Mouse (Mus musculus): Measurements from ENCODE around the gene Slc9a3r1. TPM values are rescaled to one million over a fixed set of nuclear protein-coding genes. Genes with fewer than 3 reads are reported as not detected.
A peak's percentile ranks its signal among the peaks of the same experiment; 100 is the strongest.

Gene Slc9a3r1
- polyA plus RNA-seq, 1 experiment from 2014 or later, result 46.6 TPM

DNA sequence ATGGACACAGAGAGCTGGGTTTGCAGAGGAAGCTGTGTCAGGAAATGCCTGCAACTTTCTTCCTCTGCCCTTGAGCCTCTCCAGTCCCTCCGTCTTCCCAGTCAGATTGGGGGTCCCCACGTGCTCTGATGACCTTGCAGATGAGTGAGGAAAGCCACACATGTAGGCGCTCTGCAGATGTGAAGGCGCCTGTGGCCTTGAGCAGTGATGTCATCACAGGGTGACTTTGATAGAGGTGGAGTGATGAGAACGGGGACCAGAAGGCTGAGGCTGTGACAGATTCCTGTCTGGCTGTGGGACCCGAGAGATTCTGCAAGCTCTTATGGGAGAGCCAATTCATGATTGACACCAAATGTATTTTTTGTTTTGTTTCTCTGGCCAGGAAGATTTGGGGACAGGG is 60.7 kb downstream of the Slc9a3r1 start:
- no peak overlapping the region for H3K4me2 ChIP-seq (ENCODE audit: low read length)
- DNase-seq, result no peak
- no peak for ATAC-seq (ENCODE audit: low FRiP score, low TSS enrichment)
- no peak overlapping the region for H3K27ac ChIP-seq (replicated peaks; ENCODE audit: low read depth, low read length)
- H3K9ac ChIP-seq (replicated peaks; ENCODE audit: low read length), result no peak overlapping the region
- H3K9me3 ChIP-seq (ENCODE audit: control insufficient read depth, low read length), result no peaks in the 10 kb centered on the region
- H3K36me3 ChIP-seq (ENCODE audit: control insufficient read depth, insufficient read depth, low read length), result no peaks in the 10 kb centered on the region
- no peak overlapping the region for H3K4me3 ChIP-seq (replicated peaks; ENCODE audit: low read depth, low read length)
- H3K4me1 ChIP-seq (ENCODE audit: control insufficient read depth, insufficient read depth, low read length), result peaks cover 21% of the 10 kb centered on the region
- WGBS, result 85% methylated on average over 6 of the region's 6 CpGs
- H3K27me3 ChIP-seq (ENCODE audit: control insufficient read depth, insufficient read depth, low read length), result no peaks in the 10 kb centered on the region

DNA sequence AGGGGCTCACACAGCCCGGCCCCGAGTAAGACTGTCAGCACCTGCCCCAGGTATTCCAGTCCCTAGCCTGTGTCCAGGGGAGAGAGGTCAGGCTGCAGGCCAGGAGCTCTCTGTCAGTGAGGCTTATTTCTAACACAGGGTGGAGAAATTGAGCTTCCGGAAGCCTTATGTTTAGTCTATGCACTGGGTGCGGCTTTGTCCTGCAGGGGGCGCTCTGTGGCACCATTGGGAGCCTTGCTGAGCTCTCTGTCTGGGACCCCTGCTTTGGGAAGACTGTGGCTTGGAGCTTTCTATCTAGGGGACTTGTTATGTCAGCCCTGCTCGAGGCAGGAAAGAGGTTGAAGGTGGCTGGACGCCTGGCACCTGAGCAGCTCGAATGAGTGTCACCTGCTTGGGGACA is 61.7 kb downstream of the Slc9a3r1 start:
- 0 out of 2 replicates have a peak overlapping the region, but pooled peaks have one; percentile 5 for H3K27ac ChIP-seq (replicated peaks; ENCODE audit: low read depth, low read length)
- H3K27me3 ChIP-seq (ENCODE audit: control insufficient read depth, insufficient read depth, low read length), result no peaks in the 10 kb centered on the region
- no peaks in the 10 kb centered on the region for H3K36me3 ChIP-seq (ENCODE audit: control insufficient read depth, insufficient read depth, low read length)
- DNase-seq (peak; percentile 78), ATAC-seq (ENCODE audit: low FRiP score, low TSS enrichment) (no peak)
- peaks cover 24% of the 10 kb centered on the region for H3K4me1 ChIP-seq (ENCODE audit: control insufficient read depth, insufficient read depth, low read length)
- no peak overlapping the region for H3K4me3 ChIP-seq (replicated peaks; ENCODE audit: low read depth, low read length)
- H3K9me3 ChIP-seq (ENCODE audit: control insufficient read depth, low read length), result no peaks in the 10 kb centered on the region
- H3K4me2 ChIP-seq (ENCODE audit: low read length), result no peak overlapping the region
- H3K9ac ChIP-seq (replicated peaks; ENCODE audit: low read length), result 0 out of 2 replicates have a peak overlapping the region, but pooled peaks have one; percentile 2
- WGBS, result 44% methylated on average over 8 of the region's 8 CpGs

DNA sequence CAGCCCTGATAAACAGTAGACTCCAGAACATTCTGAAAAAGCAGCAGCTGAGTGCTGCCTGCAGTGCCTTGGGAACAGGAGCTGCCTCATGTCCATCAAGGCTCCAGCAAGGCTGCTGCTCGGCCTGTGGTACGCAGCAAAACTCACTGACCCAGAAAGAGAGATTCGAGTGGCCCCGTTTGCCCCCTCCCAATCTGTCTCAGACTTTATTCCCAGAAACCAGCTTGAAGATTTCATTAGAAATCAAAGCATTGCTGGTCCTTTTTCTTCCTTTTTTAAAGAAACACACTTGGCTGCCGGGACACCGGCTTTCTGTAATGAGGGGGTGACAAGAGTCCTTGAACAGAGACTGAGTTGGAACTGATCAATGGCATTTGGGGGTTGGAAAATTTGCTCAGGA is 62.2 kb downstream of the Slc9a3r1 start:
- 0 out of 2 replicates have a peak overlapping the region, but pooled peaks have one; percentile 5 for H3K27ac ChIP-seq (replicated peaks; ENCODE audit: low read depth, low read length)

DNA sequence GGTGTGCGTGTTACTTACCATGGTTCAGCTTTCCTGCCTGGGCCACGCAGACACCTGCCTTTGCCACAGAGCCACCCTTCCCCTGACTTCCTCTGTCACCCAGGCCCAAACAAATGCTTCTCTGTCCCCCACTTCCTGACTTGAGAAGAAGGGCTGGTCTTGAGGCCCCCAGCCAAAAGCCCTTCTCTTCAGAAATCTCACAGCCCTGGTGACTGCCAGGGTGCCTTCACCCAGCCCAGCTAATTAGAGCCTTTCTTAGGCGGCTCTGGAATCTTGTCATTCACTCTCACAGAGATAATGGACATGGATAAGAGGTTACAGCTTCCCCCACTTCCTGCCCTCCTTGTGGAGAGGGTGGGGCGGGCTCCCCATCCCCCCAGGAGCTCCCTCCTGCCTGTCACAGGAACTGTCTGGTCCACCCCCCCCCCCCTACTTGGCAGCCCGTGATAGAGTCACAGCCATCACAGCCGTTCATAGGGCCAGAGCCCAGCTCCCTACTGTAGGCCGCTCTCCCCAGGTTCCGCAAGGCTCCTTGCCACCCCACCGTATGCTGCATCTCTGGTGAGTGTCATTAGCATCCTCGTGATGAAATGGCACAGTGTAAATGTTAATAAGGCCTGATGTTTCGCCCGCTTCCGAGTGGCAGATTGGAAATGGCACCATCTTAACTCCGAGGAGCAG is 63.8 kb downstream of the Slc9a3r1 start:
- ATAC-seq (ENCODE audit: low FRiP score, low TSS enrichment) (peak; percentile 47; the same call in 1 of the 2 replicates), DNase-seq (peak; percentile 67)
- Histone ChIP-seq H3K4me1 (ENCODE audit: control insufficient read depth, insufficient read depth, low read length) (peaks cover 33% of the 10 kb centered on the region), H3K9ac (replicated peaks; ENCODE audit: low read length) (no peak overlapping the region), H3K4me2 (ENCODE audit: low read length) (no peak overlapping the region), H3K9me3 (ENCODE audit: control insufficient read depth, low read length) (no peaks in the 10 kb centered on the region), H3K36me3 (ENCODE audit: control insufficient read depth, insufficient read depth, low read length) (0 out of 2 replicates have a peak, but pooled peaks cover 3% of the 10 kb centered on the region), H3K4me3 (replicated peaks; ENCODE audit: low read depth, low read length) (no peak overlapping the region), H3K27me3 (ENCODE audit: control insufficient read depth, insufficient read depth, low read length) (no peaks in the 10 kb centered on the region), H3K27ac (replicated peaks; ENCODE audit: low read depth, low read length) (peak overlapping the region; percentile 67)
- WGBS, result 21% methylated on average over 14 of the region's 14 CpGs

More for the DNA sequence above, 62.2 kb downstream of the Slc9a3r1 start:
- Histone ChIP-seq H3K4me3 (replicated peaks; ENCODE audit: low read depth, low read length) (no peak overlapping the region), H3K27me3 (ENCODE audit: control insufficient read depth, insufficient read depth, low read length) (no peaks in the 10 kb centered on the region), H3K9ac (replicated peaks; ENCODE audit: low read length) (0 out of 2 replicates have a peak overlapping the region, but pooled peaks have one; percentile 2), H3K4me2 (ENCODE audit: low read length) (no peak overlapping the region), H3K4me1 (ENCODE audit: control insufficient read depth, insufficient read depth, low read length) (peaks cover 24% of the 10 kb centered on the region), H3K9me3 (ENCODE audit: control insufficient read depth, low read length) (no peaks in the 10 kb centered on the region), H3K36me3 (ENCODE audit: control insufficient read depth, insufficient read depth, low read length) (0 out of 2 replicates have a peak, but pooled peaks cover under 1% of the 10 kb centered on the region)
- ATAC-seq (ENCODE audit: low FRiP score, low TSS enrichment) (no peak), DNase-seq (no peak)
- 49% methylated on average over 6 of the region's 6 CpGs for WGBS

DNA sequence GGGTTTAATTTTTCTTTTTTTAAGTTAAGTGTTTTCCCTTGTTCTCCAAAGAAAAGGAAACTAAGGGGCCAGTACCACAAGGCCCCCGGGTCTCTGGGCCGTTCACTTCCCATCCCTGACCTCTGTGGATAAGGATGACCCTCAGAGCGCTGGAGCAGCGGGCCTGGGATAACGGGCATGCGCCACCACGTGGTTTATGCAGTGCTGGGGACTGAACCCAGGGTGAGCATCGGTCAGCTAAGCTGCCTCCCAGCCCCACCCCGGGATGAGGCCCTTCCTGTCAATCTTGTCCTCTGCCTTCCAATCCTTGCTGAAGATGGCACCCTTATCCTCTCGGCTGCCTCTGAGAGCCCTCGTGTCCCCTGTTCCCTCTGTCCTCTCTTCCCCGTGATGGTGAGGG is 64.5 kb downstream of the Slc9a3r1 start:
- Histone ChIP-seq H3K27me3 (ENCODE audit: control insufficient read depth, insufficient read depth, low read length) (no peaks in the 10 kb centered on the region), H3K4me1 (ENCODE audit: control insufficient read depth, insufficient read depth, low read length) (peaks cover 40% of the 10 kb centered on the region), H3K9me3 (ENCODE audit: control insufficient read depth, low read length) (no peaks in the 10 kb centered on the region), H3K4me2 (ENCODE audit: low read length) (no peak overlapping the region), H3K27ac (replicated peaks; ENCODE audit: low read depth, low read length) (no peak overlapping the region), H3K9ac (replicated peaks; ENCODE audit: low read length) (no peak overlapping the region), H3K4me3 (replicated peaks; ENCODE audit: low read depth, low read length) (no peak overlapping the region), H3K36me3 (ENCODE audit: control insufficient read depth, insufficient read depth, low read length) (0 out of 2 replicates have a peak, but pooled peaks cover 3% of the 10 kb centered on the region)
- DNase-seq (no peak), ATAC-seq (ENCODE audit: low FRiP score, low TSS enrichment) (0 out of 2 replicates have a peak, but pooled peaks have one; percentile 13)
- WGBS, result 12% methylated on average over 12 of the region's 12 CpGs

DNA sequence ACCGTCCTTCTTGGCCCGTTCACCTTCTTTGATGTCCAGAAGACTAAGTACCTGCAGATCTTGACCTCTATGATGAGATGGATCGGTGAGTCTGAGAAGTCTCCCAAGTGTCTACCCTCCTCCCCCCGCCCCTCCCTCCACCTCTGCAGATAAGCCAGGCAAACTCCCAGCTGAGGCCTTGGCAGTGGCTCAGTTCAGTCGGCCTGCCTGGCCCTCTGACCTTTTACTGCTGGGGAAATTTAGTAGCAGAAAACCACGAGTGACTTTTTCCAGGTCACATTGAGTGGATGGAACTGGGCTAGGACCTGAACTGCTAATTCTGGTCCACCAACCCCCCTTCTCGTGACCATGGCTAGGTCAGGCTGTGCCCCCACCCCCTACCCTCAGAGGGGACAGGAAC is 65.3 kb downstream of the Slc9a3r1 start:
- no peak for ATAC-seq (ENCODE audit: low FRiP score, low TSS enrichment)
- 0 out of 2 replicates have a peak, but pooled peaks cover 3% of the 10 kb centered on the region for H3K36me3 ChIP-seq (ENCODE audit: control insufficient read depth, insufficient read depth, low read length)
- H3K4me2 ChIP-seq (ENCODE audit: low read length), result no peak overlapping the region
- peaks cover 48% of the 10 kb centered on the region for H3K4me1 ChIP-seq (ENCODE audit: control insufficient read depth, insufficient read depth, low read length)
- H3K27me3 ChIP-seq (ENCODE audit: control insufficient read depth, insufficient read depth, low read length), result no peaks in the 10 kb centered on the region
- no peak overlapping the region for H3K27ac ChIP-seq (replicated peaks; ENCODE audit: low read depth, low read length)
- no peaks in the 10 kb centered on the region for H3K9me3 ChIP-seq (ENCODE audit: control insufficient read depth, low read length)
- DNase-seq, result no peak
- H3K9ac ChIP-seq (replicated peaks; ENCODE audit: low read length), result no peak overlapping the region
- no peak overlapping the region for H3K4me3 ChIP-seq (replicated peaks; ENCODE audit: low read depth, low read length)
- 68% methylated on average over 7 of the region's 7 CpGs for WGBS

DNA sequence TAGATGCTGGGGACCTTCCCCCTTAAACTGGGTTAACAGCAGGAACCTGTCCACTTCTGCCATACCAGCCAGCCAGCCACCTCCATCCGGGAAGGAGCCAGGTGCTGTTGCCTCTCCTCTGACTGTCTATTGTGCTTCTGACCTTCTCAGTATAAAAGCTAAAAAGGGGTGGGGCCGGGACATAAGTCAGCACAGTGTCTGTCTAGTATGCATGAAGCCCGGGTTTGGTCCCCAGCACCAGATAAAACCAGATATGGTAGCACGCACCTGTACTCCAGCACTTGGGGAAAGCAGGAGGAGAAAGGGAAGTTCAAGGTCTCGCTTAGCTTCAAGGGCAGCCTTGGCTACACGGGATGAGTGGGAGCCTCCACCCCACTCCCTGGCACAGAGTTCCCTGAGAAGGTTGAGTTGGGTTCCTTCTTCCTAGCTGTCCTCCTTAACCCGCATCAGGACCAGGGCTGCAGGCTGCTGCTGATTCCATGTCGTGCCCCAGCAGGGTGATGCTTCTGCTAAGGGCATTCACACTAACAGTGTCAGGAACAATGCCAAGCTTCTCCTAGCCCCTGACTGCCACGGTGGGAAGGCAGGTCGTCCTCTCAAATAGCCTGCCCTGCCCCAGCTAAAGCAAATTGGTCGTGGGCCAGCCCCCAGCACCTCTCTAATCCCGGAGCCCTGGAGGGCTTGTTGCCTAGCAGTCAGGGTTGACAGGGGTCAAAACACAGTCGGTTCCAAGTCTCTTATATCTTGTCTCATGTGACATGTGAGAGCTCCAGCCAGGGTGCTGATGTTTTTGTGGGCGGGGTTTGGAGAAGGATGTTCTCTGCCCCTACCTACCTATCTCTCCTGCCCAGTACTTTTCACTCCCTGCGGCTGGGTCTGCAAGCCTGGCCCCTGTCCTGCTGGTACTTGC is 66.1 kb downstream of the Slc9a3r1 start:
- H3K4me1 ChIP-seq (ENCODE audit: control insufficient read depth, insufficient read depth, low read length), result peaks cover 56% of the 10 kb centered on the region
- no peak for ATAC-seq (ENCODE audit: low FRiP score, low TSS enrichment)
- no peak overlapping the region for H3K4me2 ChIP-seq (ENCODE audit: low read length)
- no peak overlapping the region for H3K27ac ChIP-seq (replicated peaks; ENCODE audit: low read depth, low read length)
- H3K4me3 ChIP-seq (replicated peaks; ENCODE audit: low read depth, low read length), result no peak overlapping the region
- H3K9ac ChIP-seq (replicated peaks; ENCODE audit: low read length), result no peak overlapping the region
- no peak for DNase-seq
- no peaks in the 10 kb centered on the region for H3K27me3 ChIP-seq (ENCODE audit: control insufficient read depth, insufficient read depth, low read length)
- 0 out of 2 replicates have a peak, but pooled peaks cover 3% of the 10 kb centered on the region for H3K36me3 ChIP-seq (ENCODE audit: control insufficient read depth, insufficient read depth, low read length)
- 47% methylated on average over 15 of the region's 15 CpGs for WGBS
- no peaks in the 10 kb centered on the region for H3K9me3 ChIP-seq (ENCODE audit: control insufficient read depth, low read length)

All from midbrain, embryonic 14.5 days (tissue).